Mouse (Mus musculus) adrenal gland, postnatal 14 days (tissue): ENCODE measurements around the gene Usp38. TPM values are rescaled to one million over a fixed set of nuclear protein-coding genes. Genes with fewer than 3 reads are reported as not detected.

Source experiments
- DNase-seq: peaks from one replicate; pipeline ENCODE4 v3.0.0; 2021; ENCODE audit warnings: mixed read lengths
- total RNA-seq: library from RNA; stranded (reverse); gene quantifications from 2 replicates; pipeline ENCODE4 v1.2.3, GENCODE M21; 2021

The Usp38 gene
- total RNA-seq, 1 experiment from 2014 or later: 26.2 TPM

DNA sequence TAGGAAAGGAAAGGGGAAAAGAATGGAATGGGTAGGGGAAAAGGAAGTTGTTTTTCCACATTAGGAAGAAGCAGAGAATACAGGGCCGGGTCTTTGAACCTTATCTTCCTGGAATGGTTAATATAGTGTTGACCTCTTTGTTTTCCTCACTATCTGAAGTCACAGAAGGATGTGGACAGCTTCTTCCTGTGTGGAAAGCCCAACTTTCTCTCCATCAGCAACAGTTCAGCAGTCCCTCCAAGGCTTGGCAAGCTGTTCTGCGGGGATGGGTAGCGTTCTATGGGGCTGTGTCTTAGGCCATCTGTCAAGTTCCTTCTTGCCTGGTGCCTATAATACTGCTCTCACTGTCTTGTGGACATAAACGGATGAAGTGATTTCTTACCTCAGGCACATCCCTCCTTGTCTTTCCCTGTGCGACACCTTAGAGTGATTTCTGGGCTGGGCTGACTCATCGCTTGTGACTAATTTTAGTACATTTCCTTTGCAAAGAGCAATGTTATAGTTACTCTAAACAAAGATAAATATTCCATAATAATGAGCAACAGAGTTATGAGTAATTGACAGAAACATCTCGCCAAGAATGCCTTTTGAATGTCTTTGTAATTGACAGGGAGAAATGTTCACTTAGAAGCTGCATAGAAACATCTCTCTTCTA is 52.7 kb downstream of the Usp38 start:
- DNase-seq: no peak

- no peak for DNase-seq
These were observed 53.6 kb downstream of the Usp38 start for GRCm38 (mm10) chr8:80961070-80961609.

DNA sequence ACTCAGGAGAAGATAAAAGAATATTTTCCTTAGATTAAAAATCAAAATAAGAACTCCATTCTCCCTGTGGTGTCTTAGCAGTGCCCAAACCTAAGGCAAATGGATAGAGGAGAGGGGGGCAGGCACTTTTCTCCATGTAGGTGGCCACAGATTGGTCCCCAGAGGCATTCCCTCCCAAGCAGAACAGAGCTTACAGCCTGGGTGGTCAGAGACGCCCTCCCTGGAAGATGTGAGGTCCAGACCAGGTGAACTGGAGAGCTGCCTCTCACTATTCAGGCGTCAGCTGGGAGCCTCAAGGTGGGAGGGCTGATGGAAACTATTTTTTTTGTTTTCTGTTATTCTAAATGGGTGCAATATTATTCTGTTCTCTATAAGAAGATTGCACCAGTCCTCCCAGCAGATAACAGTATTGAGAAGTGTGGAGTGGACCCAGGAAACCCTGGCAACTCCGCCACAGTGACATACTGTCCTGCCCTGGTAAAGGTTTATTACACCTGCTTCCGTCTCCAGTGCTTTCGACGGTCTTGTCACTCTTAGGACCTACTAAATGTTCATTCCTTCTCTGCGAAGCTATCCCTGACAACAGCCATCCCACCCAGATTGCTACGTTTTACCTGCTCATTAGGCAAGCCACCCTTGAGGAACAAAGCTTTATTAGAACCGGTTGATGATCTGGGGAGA is 55.0 kb downstream of the Usp38 start:
- no peak for DNase-seq

GRCm38 (mm10) chr8:80957776-80958175 is 57.0 kb downstream of the Usp38 start:
- DNase-seq: no peak

DNA sequence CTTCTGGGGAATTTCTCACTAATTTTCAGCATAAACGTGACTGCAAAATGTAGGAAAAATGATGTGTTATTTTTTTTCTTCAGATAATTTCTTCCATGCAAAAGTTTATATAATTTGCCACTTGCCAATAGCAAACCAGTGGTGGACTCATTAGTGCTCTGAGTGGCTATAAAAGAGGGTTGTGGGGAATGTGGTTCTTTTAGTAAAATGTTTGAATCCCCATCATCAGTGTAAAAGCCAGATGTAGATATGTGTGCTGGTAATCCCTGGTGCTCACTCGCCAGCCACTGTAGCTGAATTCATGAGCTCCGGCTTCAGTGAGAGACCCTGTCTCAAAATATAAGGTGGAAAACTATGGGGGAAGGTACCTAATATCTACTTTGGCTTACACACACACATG is 61.8 kb downstream of the Usp38 start:
- no peak for DNase-seq

- DNase-seq: no peak
These were observed 62.4 kb downstream of the Usp38 start for GRCm38 (mm10) chr8:80952235-80952915.

DNA sequence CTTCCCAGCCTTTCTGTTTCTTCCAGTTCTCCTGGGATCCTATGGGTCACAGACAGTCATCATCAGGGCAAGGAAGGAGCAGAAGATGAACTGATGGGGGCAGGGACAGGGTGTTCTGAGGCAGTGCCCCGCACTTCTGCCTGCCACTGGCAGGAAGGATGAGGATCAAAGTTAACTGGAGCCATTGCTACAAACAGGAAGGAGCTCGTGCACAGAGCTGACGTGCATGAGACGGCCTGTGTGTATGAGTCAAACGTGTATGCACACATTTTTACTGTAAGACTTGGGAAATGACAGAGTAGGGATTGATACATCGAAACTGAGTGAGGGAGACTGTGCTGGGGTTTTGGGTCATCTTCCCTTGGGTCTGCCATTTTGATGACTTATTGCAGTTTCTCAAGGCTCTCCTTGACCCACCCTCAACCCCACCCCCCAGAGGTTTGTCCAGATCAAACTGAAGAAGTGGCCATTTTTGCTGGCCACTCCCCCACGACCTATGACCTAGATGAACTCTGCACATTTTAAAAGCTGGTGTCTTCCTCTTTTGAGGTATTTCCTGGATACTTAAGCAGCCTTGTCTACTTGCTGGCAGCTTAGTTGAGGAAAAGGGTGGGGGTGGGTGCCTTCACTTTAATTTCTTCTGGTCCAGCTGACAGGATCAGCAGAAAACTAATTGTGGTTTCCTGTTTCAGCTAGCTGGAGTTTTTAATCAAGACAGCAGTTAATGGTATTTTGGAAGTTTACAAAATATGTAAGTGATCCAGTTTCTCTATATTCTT is 66.1 kb downstream of the Usp38 start:
- DNase-seq: no peak

DNA sequence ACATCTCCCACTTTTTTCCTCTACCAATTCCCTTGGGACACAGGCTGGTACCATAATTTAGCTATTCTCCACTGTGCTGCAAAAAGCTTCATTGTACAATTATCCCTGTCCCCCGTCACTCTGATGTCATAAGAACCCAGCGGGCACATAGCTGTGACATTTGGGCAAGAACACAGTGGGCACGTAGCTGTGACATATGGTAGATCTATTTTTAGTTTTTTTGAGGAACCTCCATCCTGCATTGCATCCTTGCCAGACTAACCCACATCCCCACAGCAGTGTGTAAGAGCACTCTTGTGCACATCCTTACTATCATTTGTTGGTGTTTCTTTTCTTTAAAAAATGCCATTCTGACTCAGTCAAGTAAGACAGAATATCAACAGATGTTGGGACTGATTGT is 71.0 kb downstream of the Usp38 start:
- DNase-seq: no peak

DNA sequence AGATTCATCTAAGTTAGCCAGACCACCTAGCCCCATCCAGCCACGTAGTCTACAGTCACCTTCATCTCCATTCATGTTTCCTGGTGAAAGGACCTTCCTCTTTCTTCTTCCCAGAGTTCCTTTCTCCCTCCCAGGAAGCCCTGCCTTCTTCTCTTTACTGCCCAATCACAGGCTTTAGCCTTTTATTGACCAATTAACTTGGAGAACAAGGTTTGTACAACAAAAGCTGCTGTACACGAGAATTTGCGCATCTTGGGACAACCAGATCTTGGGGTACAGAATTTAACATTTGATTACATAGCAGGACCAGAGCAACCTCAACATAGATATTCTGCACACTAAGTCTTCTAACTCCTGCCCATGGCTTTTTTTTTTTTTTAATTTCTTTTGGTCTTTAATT is 73.1 kb downstream of the Usp38 start:
- no peak for DNase-seq

DNA sequence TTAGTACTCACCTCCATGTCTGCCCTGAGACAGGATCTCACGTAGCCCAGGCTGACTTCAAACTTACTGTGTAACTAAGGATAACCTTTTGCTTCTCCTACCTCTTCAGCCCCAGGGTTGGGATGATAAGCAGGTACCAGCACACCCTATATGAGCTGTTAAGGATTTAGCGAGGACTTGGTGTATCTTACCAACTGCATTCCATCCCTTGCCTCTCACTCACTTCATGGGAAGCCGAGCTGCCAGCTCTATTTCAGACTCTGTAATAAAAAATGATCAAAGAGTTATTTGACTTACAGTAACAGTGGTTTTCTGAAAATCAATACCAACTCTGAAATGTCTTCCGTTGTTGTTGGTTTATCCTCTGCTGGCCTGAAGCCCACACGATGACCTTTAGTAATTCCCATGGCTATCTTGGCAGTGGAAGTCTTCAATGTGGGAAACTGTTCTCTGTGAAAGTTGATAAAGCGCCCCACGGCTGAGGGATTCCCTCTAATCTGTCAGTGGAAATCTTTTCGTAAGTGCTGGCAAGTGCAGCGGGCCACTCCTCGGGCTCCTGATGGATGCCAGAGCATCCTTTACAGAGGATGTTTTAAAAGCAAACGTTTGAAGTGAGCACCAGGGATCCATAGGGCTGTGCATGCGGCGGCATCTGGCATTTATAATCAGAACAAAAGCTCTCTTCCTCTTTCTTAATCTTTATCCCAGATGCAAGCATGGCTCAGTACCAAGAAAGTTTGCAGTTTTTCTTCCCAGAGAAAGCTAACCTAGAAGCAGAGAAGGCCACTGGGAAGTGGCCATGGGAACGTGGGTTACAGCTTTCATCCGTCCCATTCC is 76.7 kb downstream of the Usp38 start:
- no peak for DNase-seq

Other genes with a start within 250 kb of the Usp38 start
- gene Gab1, start 134.4 kb downstream of the Usp38 start, total RNA-seq: 18.0 and 20.1 TPM in 2 replicates